Mouse (Mus musculus) lung, postnatal 0 days (tissue): ENCODE measurements around the gene Leng1. TPM values are rescaled to one million over a fixed set of nuclear protein-coding genes. Genes with fewer than 3 reads are reported as not detected.
"Not testable (repeated sequence)": the region's sequence is repeated elsewhere in the genome, so short reads cannot be mapped to it uniquely, and the experiment has no call there.

Experiments used
- ATAC-seq: fragments of 200-750 bp; cut with Nextera tagmentation; 2 replicates; pipeline ENCODE4 v1.8.0; 2017; ENCODE audit warnings: moderate library complexity
- DNase-seq: peaks from one replicate; pipeline ENCODE4 v3.0.0-alpha.2; 2016; ENCODE audit warnings: low spot score
- H3K27ac ChIP-seq: fragments of 300-500 bp; sonication (generic); 2 replicates; pipeline ENCODE4 v1.5.1; 2014; ENCODE audit warnings: antibody characterized with exemption, mild to moderate bottlenecking, low read length, mixed read lengths
- H3K27me3 ChIP-seq: fragments of 300-500 bp; sonication (generic); replicated peaks from 2 replicates; pipeline ENCODE4 v1.6.1; 2014; ENCODE audit warnings: low read length, mixed read lengths; ENCODE audit not compliant: insufficient read depth
- H3K36me3 ChIP-seq: fragments of 300-500 bp; sonication (generic); 2 replicates; pipeline ENCODE4 v1.6.1; 2014; ENCODE audit warnings: low read length, mixed read lengths; ENCODE audit not compliant: insufficient read depth
- H3K4me1 ChIP-seq: fragments of 300-500 bp; sonication (generic); 2 replicates; pipeline ENCODE4 v1.6.1; 2014; ENCODE audit warnings: antibody characterized with exemption, low read depth, low read length, mixed read lengths; ENCODE audit not compliant: insufficient read depth
- H3K4me2 ChIP-seq: fragments of 300-500 bp; sonication (generic); replicated peaks from 2 replicates; pipeline ENCODE4 v1.6.1; 2014; ENCODE audit warnings: low read depth, mild to moderate bottlenecking, low read length, moderate library complexity, mixed read lengths
- H3K4me3 ChIP-seq: fragments of 300-500 bp; sonication (generic); 2 replicates; pipeline ENCODE4 v1.5.1; 2014; ENCODE audit warnings: low read depth, low read length
- H3K9ac ChIP-seq: fragments of 300-500 bp; sonication (generic); replicated peaks from 2 replicates; pipeline ENCODE4 v1.6.1; 2014; ENCODE audit warnings: low read depth, mild to moderate bottlenecking
- H3K9me3 ChIP-seq: fragments of 300-500 bp; sonication (generic); 2 replicates; pipeline ENCODE4 v1.6.1; 2016; ENCODE audit warnings: low read length, mixed read lengths
- CTCF ChIP-seq: IDR thresholded peaks from 2 replicates; pipeline ENCODE4 v1.5.1; 2016; ENCODE audit warnings: antibody characterized with exemption, mild to moderate bottlenecking
- EP300 ChIP-seq: IDR thresholded peaks from 2 replicates; pipeline ENCODE4 v1.6.1; 2016; ENCODE audit warnings: antibody characterized with exemption, mild to moderate bottlenecking, control low read depth
- WGBS: fragments of 180-500 bp; shearing (Covaris S2); extraction: QIAGEN DNeasy Blood & Tissue Kit; methylation state at CpG from one replicate; pipeline ENCODE4 v1.1.7; 2014; 5-methylcytosine and 5-hydroxymethylcytosine counted together
- polyA plus RNA-seq: library from polyadenylated mRNA; unstranded; fragments of >200 nt; fragmentation: Nextera tagmentation; extraction: Ambion mirVana; gene quantifications from 2 replicates; pipeline ENCODE4 v1.2.1, GENCODE M21; 2015

Leng1 gene
- polyA plus RNA-seq, 1 experiment from 2014 or later, result 16.0 TPM

- Histone ChIP-seq H3K4me1 (peaks cover 13% of the 10 kb centered on the region; the same call in 1 of the 2 replicates), H3K4me2 (no peak overlapping the region), H3K9me3 (no peaks in the 10 kb centered on the region), H3K27ac (no peak overlapping the region), H3K27me3 (no peaks in the 10 kb centered on the region), H3K4me3 (no peak overlapping the region), H3K36me3 (peaks cover 9% of the 10 kb centered on the region; the same call in 1 of the 2 replicates), H3K9ac (no peak overlapping the region)
- TF ChIP-seq EP300 (no peak), CTCF (no peak)
- ATAC-seq, result no peak
- DNase-seq, result no peak
- WGBS, result 44% methylated on average over 7 of the region's 7 CpGs
Observed at GRCm38 (mm10) chr7:3707568-3708413, 42.2 kb upstream of the Leng1 start.

GRCm38 (mm10) chr7:3707027-3707426 lies 41.4 kb upstream of the Leng1 start:
- WGBS, result 36% methylated on average over 4 of the region's 4 CpGs
- Histone ChIP-seq H3K27me3 (no peaks in the 10 kb centered on the region), H3K27ac (no peak overlapping the region), H3K9ac (no peak overlapping the region), H3K9me3 (no peaks in the 10 kb centered on the region), H3K4me2 (no peak overlapping the region), H3K4me1 (peaks cover 13% of the 10 kb centered on the region; the same call in 1 of the 2 replicates), H3K4me3 (no peak overlapping the region), H3K36me3 (peaks cover 9% of the 10 kb centered on the region; the same call in 1 of the 2 replicates)
- TF ChIP-seq CTCF (no peak), EP300 (no peak)
- DNase-seq (peak; percentile 69), ATAC-seq (no peak)

- no peak for DNase-seq
- WGBS, result 40% methylated on average over 11 of the region's 11 CpGs
- ATAC-seq, result no peak
- Histone ChIP-seq H3K27ac (no peak overlapping the region), H3K9ac (no peak overlapping the region), H3K4me2 (peak overlapping the region; percentile 88; the same call in 1 of the 2 replicates), H3K9me3 (no peaks in the 10 kb centered on the region), H3K36me3 (peaks cover 9% of the 10 kb centered on the region; the same call in 1 of the 2 replicates), H3K4me3 (0 out of 2 replicates have a peak overlapping the region, but pooled peaks have one; percentile 8), H3K27me3 (no peaks in the 10 kb centered on the region), H3K4me1 (peaks cover 13% of the 10 kb centered on the region; the same call in 1 of the 2 replicates)
- TF ChIP-seq CTCF (no peak), EP300 (no peak)
Observed at GRCm38 (mm10) chr7:3706343-3706934, 40.8 kb upstream of the Leng1 start.

GRCm38 (mm10) chr7:3705911-3706310 lies 40.3 kb upstream of the Leng1 start:
- 24% methylated on average over 6 of the region's 6 CpGs for WGBS

GRCm38 (mm10) chr7:3705461-3705860 lies 39.8 kb upstream of the Leng1 start:
- H3K36me3 ChIP-seq, H3K27me3 ChIP-seq, ATAC-seq, H3K27ac ChIP-seq, H3K9me3 ChIP-seq: not testable (repeated sequence)
- H3K4me1 ChIP-seq, result peaks cover 13% of the 10 kb centered on the region; the same call in 1 of the 2 replicates
- H3K4me2 ChIP-seq, result peak overlapping the region; percentile 88
- WGBS, result 2% methylated on average over 5 of the region's 7 CpGs
- H3K9ac ChIP-seq, result peak overlapping the region; percentile 45
- peak overlapping the region; percentile 66 for H3K4me3 ChIP-seq
- DNase-seq, result peak; percentile 14

More at GRCm38 (mm10) chr7:3705911-3706310, 40.3 kb upstream of the Leng1 start:
- H3K27ac ChIP-seq, result no peak overlapping the region
- H3K9ac ChIP-seq, result no peak overlapping the region
- ATAC-seq (no peak), DNase-seq (no peak)
- H3K4me2 ChIP-seq, result peak overlapping the region; percentile 88
- no peaks in the 10 kb centered on the region for H3K27me3 ChIP-seq
- 0 out of 2 replicates have a peak overlapping the region, but pooled peaks have one; percentile 8 for H3K4me3 ChIP-seq
- peaks cover 13% of the 10 kb centered on the region; the same call in 1 of the 2 replicates for H3K4me1 ChIP-seq
- TF ChIP-seq CTCF (no peak), EP300 (no peak)
- peaks cover 9% of the 10 kb centered on the region; the same call in 1 of the 2 replicates for H3K36me3 ChIP-seq
- H3K9me3 ChIP-seq, result no peaks in the 10 kb centered on the region

GRCm38 (mm10) chr7:3704475-3704874 lies 38.8 kb upstream of the Leng1 start:
- no peak for DNase-seq
- peaks cover 13% of the 10 kb centered on the region; the same call in 1 of the 2 replicates for H3K4me1 ChIP-seq
- peak overlapping the region; percentile 66 for H3K4me3 ChIP-seq
- ATAC-seq, result peak; percentile 53
- peak overlapping the region; percentile 88 for H3K4me2 ChIP-seq
- no peaks in the 10 kb centered on the region for H3K9me3 ChIP-seq
- H3K9ac ChIP-seq, result peak overlapping the region; percentile 45
- H3K36me3 ChIP-seq, result peaks cover 9% of the 10 kb centered on the region; the same call in 1 of the 2 replicates
- peak overlapping the region; percentile 88 for H3K27ac ChIP-seq
- TF ChIP-seq EP300 (no peak), CTCF (no peak)
- no peaks in the 10 kb centered on the region for H3K27me3 ChIP-seq
- under 1% methylated on average over 20 of the region's 20 CpGs for WGBS
